Comparison of ENCODE assay signal across 13 mouse cellular contexts in genomic region chr16:64758561-64759244, GRCm38 (mm10). TPM values are rescaled to one million over a fixed set of nuclear protein-coding genes. Genes with fewer than 3 reads are reported as not detected.
A peak's percentile ranks its signal among the peaks of the same experiment; 100 is the strongest.
DNase-seq lines count a peak whose midpoint lies in the region; ATAC-seq and TF ChIP-seq lines count a peak whose summit lies in the region.
"Had no signal": no experiment of that assay in that cellular context is flagged by ENCODE, and none has a peak within 500 bp of the region (broad histone marks: within the 10 kb centered on the region; RNA-seq: fewer than 3 reads in every experiment).

No protein-coding gene starts in this region.

- TF ChIP-seq CTCF in lung, embryonic 14.5 days (IDR thresholded peaks at IDR 0.05; ENCODE audit: low read depth): no peak
- no peak for TF ChIP-seq CTCF in lung, adult 2 months (IDR thresholded peaks at IDR 0.05; ENCODE audit: insufficient read depth, low read length)
- TF ChIP-seq CTCF in lung, postnatal 0 days (IDR thresholded peaks at IDR 0.05): no peak

- H3K36me3 ChIP-seq in lung, embryonic 14.5 days (ENCODE audit: insufficient read depth): peaks cover 10% of the 10 kb centered on the region
- H3K36me3 ChIP-seq in lung, postnatal 0 days (ENCODE audit: insufficient read depth, low read length): peaks cover 12% of the 10 kb centered on the region; the same call in 1 of the 2 replicates

- TF ChIP-seq POLR2A in lung, adult 2 months (IDR thresholded peaks at IDR 0.05; ENCODE audit: borderline replicate concordance, extremely low read depth, low read depth, low read length): no peak

- TF ChIP-seq EP300 in lung, postnatal 0 days (IDR thresholded peaks at IDR 0.05): peak; percentile 65; the same call in 1 of the 2 replicates

- peaks cover 8% of the 10 kb centered on the region for H3K9me3 ChIP-seq in lung, embryonic 14.5 days (ENCODE audit: low read depth, low read length)
- H3K9me3 ChIP-seq in lung, postnatal 0 days (ENCODE audit: low read length): peaks cover 11% of the 10 kb centered on the region; the same call in 1 of the 2 replicates

- peak; percentile 23 for DNase-seq in lung, embryonic 14.5 days
- no peak for DNase-seq in lung, adult 2 months
- peak; percentile 7 for DNase-seq in MN1 (ENCODE audit: low spot score)
- DNase-seq in lung, postnatal 0 days (ENCODE audit: low spot score): peak; percentile 81
- DNase-seq in thymus, postnatal 10 days (ENCODE audit: low spot score in 2 of 2): peak; percentile 37 to 56
- DNase-seq in cerebellum, adult 8-10 months: no peak
- DNase-seq in gastrocnemius, adult 8-10 months (ENCODE audit: low spot score in 2 of 2): no peak
- no peak for DNase-seq in testis, postnatal 14 days (ENCODE audit: low spot score)
- DNase-seq: gastrocnemius, adult 2 months; kidney, adult 2 months had no signal

- H3K4me1 ChIP-seq in lung, embryonic 14.5 days (ENCODE audit: insufficient read depth): no peaks in the 10 kb centered on the region
- peaks cover 3% of the 10 kb centered on the region for H3K4me1 ChIP-seq in lung, adult 2 months (ENCODE audit: control insufficient read depth, insufficient read depth, low read length)
- H3K4me1 ChIP-seq in lung, postnatal 0 days (ENCODE audit: insufficient read depth, low read depth, low read length): no peaks in the 10 kb centered on the region
- H3K4me1 ChIP-seq: limb, embryonic 13.5 days; neural tube, embryonic 12.5 days had no signal

- H3K27ac ChIP-seq in lung, embryonic 14.5 days (ENCODE audit: low read depth): peak overlapping the region; percentile 7
- peak overlapping the region; percentile 58 for H3K27ac ChIP-seq in lung, postnatal 0 days (ENCODE audit: low read length)
- H3K27ac ChIP-seq: gastrocnemius, adult 2 months; limb, embryonic 13.5 days; neural tube, embryonic 12.5 days had no signal

- no peaks in the 10 kb centered on the region for H3K27me3 ChIP-seq in lung, embryonic 14.5 days (ENCODE audit: insufficient read depth, low read length)
- H3K27me3 ChIP-seq in lung, postnatal 0 days (replicated peaks; ENCODE audit: insufficient read depth, low read length): no peaks in the 10 kb centered on the region
- H3K27me3 ChIP-seq: limb, embryonic 13.5 days; neural tube, embryonic 12.5 days had no signal

- no peak overlapping the region for H3K9ac ChIP-seq in lung, embryonic 14.5 days
- no peak overlapping the region for H3K9ac ChIP-seq in lung, postnatal 0 days (replicated peaks; ENCODE audit: low read depth)
- H3K9ac ChIP-seq: limb, embryonic 13.5 days; neural tube, embryonic 12.5 days had no signal

- no peak for ATAC-seq in lung, embryonic 14.5 days (ENCODE audit: insufficient read depth)
- ATAC-seq in lung, postnatal 0 days: peak; percentile 69

- no peak overlapping the region for H3K4me3 ChIP-seq in lung, embryonic 14.5 days (ENCODE audit: low read depth, low read length)
- no peak overlapping the region for H3K4me3 ChIP-seq in lung, adult 2 months (replicated peaks; ENCODE audit: extremely low read depth, low read depth, low read length)
- H3K4me3 ChIP-seq in lung, postnatal 0 days (ENCODE audit: low read depth, low read length): no peak overlapping the region
- H3K4me3 ChIP-seq: erythroblast, embryonic 14.5 days; gastrocnemius, adult 2 months; limb, embryonic 13.5 days; neural tube, embryonic 12.5 days had no signal

- 44% methylated on average over 6 of the region's 6 CpGs for WGBS in lung, embryonic 14.5 days
- WGBS in lung, adult 2 months: 18% methylated on average over 6 of the region's 6 CpGs
- WGBS in lung, postnatal 0 days: 28% methylated on average over 6 of the region's 6 CpGs

- H3K4me2 ChIP-seq in lung, embryonic 14.5 days: no peak overlapping the region
- H3K4me2 ChIP-seq in lung, postnatal 0 days (replicated peaks; ENCODE audit: low read depth, low read length): no peak overlapping the region
- H3K4me2 ChIP-seq: limb, embryonic 13.5 days; neural tube, embryonic 12.5 days had no signal

RNA-seq across cellular contexts. Expression of gene 4930453N24Rik, which starts 12.3 kb away (rescaled TPM):
- 28.8 and 31.5 TPM in 2 replicates for polyA plus RNA-seq in lung, embryonic 14.5 days (2014; fragmentation: Nextera tagmentation; extraction: Ambion mirVana)
- 2.8 and 4.0 TPM in 2 replicates for polyA plus RNA-seq in lung, adult 2 months (2012; rRNA removed)
- polyA plus RNA-seq in lung, postnatal 0 days (2015; fragmentation: Nextera tagmentation; extraction: Ambion mirVana): 19.4 and 20.4 TPM in 2 replicates
- 10 to 100 TPM; 53.7 to 70.8 (median 57.3) TPM for total RNA-seq in gastrocnemius, adult 8-10 months (2022)

Comparison
In these comparisons a context has a peak if more than half of its experiments do, and no peak if none do; other contexts are left out.
1. DNase-seq: peak in lung, embryonic 14.5 days (single experiment), MN1 (single experiment), lung, postnatal 0 days (single experiment) and thymus, postnatal 10 days (2 of 2); none in lung, adult 2 months (single experiment), cerebellum, adult 8-10 months (single experiment), gastrocnemius, adult 8-10 months (0 of 2) and testis, postnatal 14 days (single experiment).